Mouse (Mus musculus) heart, postnatal 0 days (tissue): ENCODE results near the gene Clns1a. TPM values are rescaled to one million over a fixed set of nuclear protein-coding genes. Genes with fewer than 3 reads are reported as not detected.

Experiments
- ATAC-seq: fragments of 200-750 bp; cut with Nextera tagmentation; 2 replicates; pipeline ENCODE4 v1.8.0; 2017; ENCODE audit warnings: low read depth, moderate number of reproducible peaks, moderate library complexity; ENCODE audit not compliant: insufficient read depth
- DNase-seq: peaks from one replicate; pipeline ENCODE4 v3.0.0-alpha.2; 2016; ENCODE audit warnings: low spot score
- H3K27ac ChIP-seq: fragments of 300-500 bp; sonication (generic); 2 replicates; pipeline ENCODE4 v1.5.1; 2014; ENCODE audit warnings: low read depth, mild to moderate bottlenecking
- H3K27me3 ChIP-seq: fragments of 300-500 bp; sonication (generic); 2 replicates; pipeline ENCODE4 v1.6.1; 2014; ENCODE audit warnings: low read length, mixed read lengths; ENCODE audit not compliant: control insufficient read depth, insufficient read depth
- H3K36me3 ChIP-seq: fragments of 300-500 bp; sonication (generic); replicated peaks from 2 replicates; pipeline ENCODE4 v1.6.1; 2014; ENCODE audit warnings: low read length, mixed read lengths; ENCODE audit not compliant: control insufficient read depth, insufficient read depth
- H3K4me1 ChIP-seq: fragments of 300-500 bp; sonication (generic); 2 replicates; pipeline ENCODE4 v1.6.1; 2014; ENCODE audit warnings: antibody characterized with exemption; ENCODE audit not compliant: control insufficient read depth, insufficient read depth
- H3K4me2 ChIP-seq: fragments of 300-500 bp; sonication (generic); 2 replicates; pipeline ENCODE4 v1.6.1; 2014; ENCODE audit warnings: low read depth, mild to moderate bottlenecking, low read length, moderate library complexity
- H3K4me3 ChIP-seq: fragments of 300-500 bp; sonication (generic); 2 replicates; pipeline ENCODE4 v1.5.1; 2014; ENCODE audit warnings: low read depth, low read length
- H3K9ac ChIP-seq: fragments of 300-500 bp; sonication (generic); replicated peaks from 2 replicates; pipeline ENCODE4 v1.6.1; 2014; ENCODE audit warnings: low read depth, low read length, mixed read lengths
- H3K9me3 ChIP-seq: fragments of 300-500 bp; sonication (generic); replicated peaks from 2 replicates; pipeline ENCODE4 v1.6.1; 2016; ENCODE audit warnings: low read length; ENCODE audit not compliant: control insufficient read depth
- CTCF ChIP-seq: IDR thresholded peaks from 2 replicates; pipeline ENCODE4 v1.5.1; 2016; ENCODE audit warnings: antibody characterized with exemption, control low read depth, low read depth
- EP300 ChIP-seq: IDR thresholded peaks from 2 replicates; pipeline ENCODE4 v1.6.1; 2016; ENCODE audit warnings: antibody characterized with exemption, low read depth
- WGBS: fragments of 180-500 bp; shearing (Covaris S2); extraction: QIAGEN DNeasy Blood & Tissue Kit; methylation state at CpG from one replicate; pipeline ENCODE4 v1.1.7; 2014; 5-methylcytosine and 5-hydroxymethylcytosine counted together
- polyA plus RNA-seq: library from polyadenylated mRNA; unstranded; fragments of >200 nt; fragmentation: Nextera tagmentation; extraction: Ambion mirVana; gene quantifications from 2 replicates; pipeline ENCODE4 v1.2.1, GENCODE M21; 2015
- total RNA-seq: library from RNA; depleted of rRNA; stranded (reverse); fragments of >200 nt; gene quantifications from 2 replicates; pipeline ENCODE4 v1.2.3, GENCODE M21; 2014; ENCODE audit warnings: low replicate concordance

The Clns1a gene
- total and polyA plus RNA-seq, 2 experiments from 2014 or later = 37.1 to 60.5 TPM

- H3K27ac ChIP-seq = no peak overlapping the region
- DNase-seq (no peak), ATAC-seq (no peak)
- TF ChIP-seq EP300 (no peak), CTCF (no peak)
- no peak overlapping the region for H3K4me3 ChIP-seq
- H3K4me1 ChIP-seq = no peaks in the 10 kb centered on the region; the same call in 1 of the 2 replicates
- WGBS = 67% methylated on average over 5 of the region's 5 CpGs
- no peaks in the 10 kb centered on the region for H3K27me3 ChIP-seq
- no peaks in the 10 kb centered on the region for H3K9me3 ChIP-seq
- peaks cover 14% of the 10 kb centered on the region for H3K36me3 ChIP-seq
- H3K9ac ChIP-seq = no peak overlapping the region
- no peak overlapping the region for H3K4me2 ChIP-seq
Measured at GRCm38 (mm10) chr7:97707809-97708208, 11.4 kb downstream of the Clns1a start.

GRCm38 (mm10) chr7:97709204-97709603, 12.8 kb downstream of the Clns1a start:
- H3K4me3 ChIP-seq = no peak overlapping the region
- H3K27me3 ChIP-seq = no peaks in the 10 kb centered on the region
- peaks cover 23% of the 10 kb centered on the region for H3K36me3 ChIP-seq
- ATAC-seq = no peak
- H3K9me3 ChIP-seq = no peaks in the 10 kb centered on the region
- H3K4me1 ChIP-seq = no peaks in the 10 kb centered on the region; the same call in 1 of the 2 replicates
- no peak for TF ChIP-seq CTCF
- no peak for TF ChIP-seq EP300
- no peak overlapping the region for H3K4me2 ChIP-seq
- H3K9ac ChIP-seq = no peak overlapping the region
- WGBS = 80% methylated on average over 3 of the region's 3 CpGs
- H3K27ac ChIP-seq = no peak overlapping the region
- no peak for DNase-seq

- WGBS = 97% methylated on average over 5 of the region's 5 CpGs
- H3K27me3 ChIP-seq = no peaks in the 10 kb centered on the region
Measured at GRCm38 (mm10) chr7:97714651-97715050, 18.2 kb downstream of the Clns1a start.

GRCm38 (mm10) chr7:97717326-97717725, 20.9 kb downstream of the Clns1a start:
- Histone ChIP-seq H3K27me3 (no peaks in the 10 kb centered on the region), H3K4me1 (no peaks in the 10 kb centered on the region), H3K4me3 (no peak overlapping the region), H3K9ac (no peak overlapping the region), H3K36me3 (peaks cover 79% of the 10 kb centered on the region), H3K4me2 (no peak overlapping the region), H3K27ac (no peak overlapping the region), H3K9me3 (no peaks in the 10 kb centered on the region)
- DNase-seq (no peak), ATAC-seq (no peak)
- 84% methylated on average over 1 of the region's 1 CpGs for WGBS
- TF ChIP-seq EP300 (no peak), CTCF (no peak)

More at GRCm38 (mm10) chr7:97714651-97715050, 18.2 kb downstream of the Clns1a start:
- Histone ChIP-seq H3K36me3 (peaks cover 73% of the 10 kb centered on the region), H3K27ac (no peak overlapping the region), H3K4me2 (no peak overlapping the region), H3K4me1 (no peaks in the 10 kb centered on the region), H3K9me3 (no peaks in the 10 kb centered on the region), H3K9ac (no peak overlapping the region), H3K4me3 (no peak overlapping the region)
- TF ChIP-seq EP300 = no peak
- no peak for TF ChIP-seq CTCF
- no peak for DNase-seq
- no peak for ATAC-seq

- H3K4me1 ChIP-seq = no peaks in the 10 kb centered on the region
- no peak overlapping the region for H3K4me2 ChIP-seq
- ATAC-seq (no peak), DNase-seq (no peak)
- H3K27me3 ChIP-seq = no peaks in the 10 kb centered on the region
- H3K4me3 ChIP-seq = no peak overlapping the region
- H3K36me3 ChIP-seq = peaks cover 65% of the 10 kb centered on the region
- no peak for TF ChIP-seq CTCF
- H3K9ac ChIP-seq = no peak overlapping the region
- WGBS = 79% methylated on average over 5 of the region's 5 CpGs
- no peak overlapping the region for H3K27ac ChIP-seq
- H3K9me3 ChIP-seq = no peaks in the 10 kb centered on the region
Measured at GRCm38 (mm10) chr7:97719078-97719477, 22.6 kb downstream of the Clns1a start.

- H3K27ac ChIP-seq = no peak overlapping the region
- H3K4me2 ChIP-seq = no peak overlapping the region
- no peak overlapping the region for H3K4me3 ChIP-seq
- TF ChIP-seq CTCF (no peak), EP300 (no peak)
- ATAC-seq = no peak
- H3K27me3 ChIP-seq = no peaks in the 10 kb centered on the region
- no peaks in the 10 kb centered on the region for H3K9me3 ChIP-seq
- WGBS = 82% methylated on average over 5 of the region's 5 CpGs
- peaks cover 55% of the 10 kb centered on the region for H3K36me3 ChIP-seq
- no peak overlapping the region for H3K9ac ChIP-seq
- DNase-seq = no peak
- H3K4me1 ChIP-seq = no peaks in the 10 kb centered on the region
Measured at GRCm38 (mm10) chr7:97720109-97720508, 23.7 kb downstream of the Clns1a start.
